Mouse (Mus musculus) brain, embryonic 18.5 days (tissue): ENCODE results near the gene Bcat2.

Experiments used
- DNase-seq: peaks from one replicate; pipeline ENCODE4 v3.0.0-alpha.2; 2012; ENCODE audit warnings: low read depth, low spot score

Gene Bcat2

GRCm38 (mm10) chr7:45587631-45588592, 18.0 kb downstream of the Bcat2 start:
- DNase-seq = no peak

- DNase-seq = peak; percentile 98
Measured at GRCm38 (mm10) chr7:45589173-45589572, 19.2 kb downstream of the Bcat2 start.

GRCm38 (mm10) chr7:45589898-45590297, 19.9 kb downstream of the Bcat2 start:
- no peak for DNase-seq

- no peak for DNase-seq
Measured at GRCm38 (mm10) chr7:45590874-45591273, 20.9 kb downstream of the Bcat2 start.

GRCm38 (mm10) chr7:45591880-45592279, 21.9 kb downstream of the Bcat2 start:
- no peak for DNase-seq

GRCm38 (mm10) chr7:45593118-45593815, 23.3 kb downstream of the Bcat2 start:
- DNase-seq = no peak

- no peak for DNase-seq
Measured at GRCm38 (mm10) chr7:45595176-45595575, 25.2 kb downstream of the Bcat2 start.

- no peak for DNase-seq
Measured at GRCm38 (mm10) chr7:45596107-45596506, 26.2 kb downstream of the Bcat2 start.

GRCm38 (mm10) chr7:45597013-45597412, 27.1 kb downstream of the Bcat2 start:
- DNase-seq = no peak

- DNase-seq = no peak
Measured at GRCm38 (mm10) chr7:45597527-45597926, 27.6 kb downstream of the Bcat2 start.

- no peak for DNase-seq
Measured at GRCm38 (mm10) chr7:45598960-45599879, 29.3 kb downstream of the Bcat2 start.

- DNase-seq = no peak
Measured at GRCm38 (mm10) chr7:45605704-45606289, 35.8 kb downstream of the Bcat2 start.

GRCm38 (mm10) chr7:45609511-45609910, 39.6 kb downstream of the Bcat2 start:
- DNase-seq = no peak

GRCm38 (mm10) chr7:45616277-45616676, 46.3 kb downstream of the Bcat2 start:
- no peak for DNase-seq

GRCm38 (mm10) chr7:45617042-45617695, 47.2 kb downstream of the Bcat2 start, which contains the start of gene Fut1:
TSS of gene Fut1 (plus strand) at chr7:45617289.
- no peak for DNase-seq

- no peak for DNase-seq
Measured at GRCm38 (mm10) chr7:45618316-45618715, 48.4 kb downstream of the Bcat2 start.

- no peak for DNase-seq
Measured at GRCm38 (mm10) chr7:45619592-45619991, 49.6 kb downstream of the Bcat2 start.

GRCm38 (mm10) chr7:45621443-45621842, 51.5 kb downstream of the Bcat2 start, which contains the start of gene Izumo1:
TSS of gene Izumo1 (plus strand) at chr7:45621811.
- DNase-seq = no peak

- no peak for DNase-seq
Measured at GRCm38 (mm10) chr7:45623507-45623906, 53.6 kb downstream of the Bcat2 start.

- no peak for DNase-seq
Measured at GRCm38 (mm10) chr7:45624718-45625117, 54.8 kb downstream of the Bcat2 start.
